Mouse (Mus musculus) macrophage (primary cell): ENCODE data around the gene Dock9. TPM values are rescaled to one million over a fixed set of nuclear protein-coding genes. Genes with fewer than 3 reads are reported as not detected.

ENCODE experiments used
- H3K27ac ChIP-seq: fragments of 350-480 bp; formaldehyde crosslinking; 2 replicates; pipeline ENCODE4 v1.9.0; 2021
- H3K36me3 ChIP-seq: fragments of 350-480 bp; formaldehyde crosslinking; 2 replicates; pipeline ENCODE4 v1.9.0; 2021; ENCODE audit errors: inconsistent target
- H3K4me3 ChIP-seq: fragments of 350-480 bp; formaldehyde crosslinking; 2 replicates; pipeline ENCODE4 v1.9.0; 2021; ENCODE audit errors: inconsistent target
- H3K79me2 ChIP-seq: fragments of 350-480 bp; formaldehyde crosslinking; 2 replicates; pipeline ENCODE4 v1.9.0; 2021; ENCODE audit errors: inconsistent target
- WGBS: methylation state at CpG from one replicate; pipeline ENCODE4 v1.1.7; 2026; ENCODE audit warnings: inconsistent platforms; ENCODE audit not compliant: missing documents; 5-methylcytosine and 5-hydroxymethylcytosine counted together
- polyA plus RNA-seq: library from polyadenylated mRNA; stranded (reverse); fragments of 250-400 nt; gene quantifications from 3 replicates; pipeline ENCODE4 v1.2.4, GENCODE M21; 2018; ENCODE audit warnings: inconsistent platforms

The Dock9 gene
- polyA plus RNA-seq, 1 experiment from 2014 or later, result 0.34 TPM

DNA sequence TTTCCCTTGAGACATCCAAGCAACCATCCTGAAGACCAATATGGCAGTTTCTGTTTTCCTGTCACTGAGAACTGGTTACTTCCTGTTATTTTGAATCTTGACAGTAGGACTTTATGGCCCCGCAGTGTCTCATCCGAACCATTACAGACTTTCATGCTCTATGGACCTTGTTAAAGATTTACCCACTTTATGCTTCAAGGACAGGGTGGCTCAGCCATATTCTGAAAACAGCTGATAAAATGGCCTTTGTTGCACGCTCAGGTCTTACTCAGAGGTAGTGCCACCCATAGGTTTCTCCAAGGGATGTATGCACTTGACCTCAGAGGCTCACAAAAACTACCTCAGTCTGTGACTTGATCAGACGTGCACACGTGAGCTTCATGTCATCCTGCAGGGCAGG lies 224.2 kb downstream of the Dock9 start:
- Histone ChIP-seq H3K4me3 (no peak overlapping the region), H3K36me3 (no peaks in the 10 kb centered on the region), H3K27ac (no peak overlapping the region), H3K79me2 (no peaks in the 10 kb centered on the region)
- WGBS, result 93% methylated on average over 5 of the region's 5 CpGs

DNA sequence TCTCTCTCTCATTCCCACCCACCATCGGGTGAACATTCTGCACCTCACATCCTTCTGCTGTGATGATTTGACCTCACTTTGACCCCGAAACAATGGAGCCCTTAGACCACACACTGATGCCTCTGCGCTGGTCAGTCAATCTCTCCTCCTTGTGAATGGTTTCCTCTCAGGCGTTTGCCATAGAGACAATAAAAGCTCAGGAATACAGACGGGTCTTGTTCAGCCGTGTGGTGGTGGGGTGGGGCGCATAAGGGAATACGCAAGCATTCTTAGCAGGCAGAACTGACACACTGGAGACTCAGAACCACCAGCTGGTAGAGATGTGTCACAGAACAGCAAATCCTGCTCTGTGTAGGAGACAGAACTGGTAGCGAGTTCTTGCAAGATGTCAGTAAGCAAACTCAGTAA lies 230.8 kb downstream of the Dock9 start:
- Histone ChIP-seq H3K79me2 (no peaks in the 10 kb centered on the region), H3K4me3 (no peak overlapping the region), H3K36me3 (no peaks in the 10 kb centered on the region), H3K27ac (no peak overlapping the region)
- WGBS, result 93% methylated on average over 9 of the region's 9 CpGs

GRCm38 (mm10) chr14:121565930-121566329 lies 231.7 kb downstream of the Dock9 start:
- no peak overlapping the region for H3K27ac ChIP-seq
- WGBS, result 96% methylated on average over 5 of the region's 6 CpGs
- no peaks in the 10 kb centered on the region for H3K79me2 ChIP-seq
- no peaks in the 10 kb centered on the region for H3K36me3 ChIP-seq
- H3K4me3 ChIP-seq, result no peak overlapping the region

GRCm38 (mm10) chr14:121564656-121565055 lies 233.0 kb downstream of the Dock9 start:
- Histone ChIP-seq H3K27ac (no peak overlapping the region), H3K36me3 (no peaks in the 10 kb centered on the region), H3K79me2 (no peaks in the 10 kb centered on the region), H3K4me3 (no peak overlapping the region)
- 82% methylated on average over 7 of the region's 7 CpGs for WGBS

DNA sequence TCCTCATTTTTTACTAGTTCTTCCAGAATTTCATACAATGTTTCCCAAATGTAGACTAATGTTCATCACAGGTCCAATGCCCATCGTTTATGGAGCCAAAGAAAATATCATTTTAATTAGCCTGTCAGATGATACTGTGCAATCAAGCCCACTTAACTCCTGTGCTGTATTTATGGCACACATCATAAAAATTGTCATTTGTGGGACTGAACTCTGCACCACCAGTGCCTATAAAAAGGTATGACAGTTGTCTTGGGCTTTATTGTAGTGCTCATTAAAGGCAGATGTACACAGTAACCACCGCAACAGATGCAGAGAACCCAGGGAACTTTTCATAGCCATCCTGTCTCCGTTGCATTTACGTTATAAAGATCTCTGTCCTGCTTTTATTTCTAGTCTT lies 233.7 kb downstream of the Dock9 start:
- H3K79me2 ChIP-seq, result no peaks in the 10 kb centered on the region
- no peak overlapping the region for H3K4me3 ChIP-seq
- no peak overlapping the region for H3K27ac ChIP-seq
- no peaks in the 10 kb centered on the region for H3K36me3 ChIP-seq
- 99% methylated on average over 4 of the region's 4 CpGs for whole genome bisulfite sequencing

- no peaks in the 10 kb centered on the region for H3K79me2 ChIP-seq
- no peaks in the 10 kb centered on the region for H3K36me3 ChIP-seq
- H3K4me3 ChIP-seq, result no peak overlapping the region
- 44% methylated on average over 13 of the region's 13 CpGs for WGBS
- no peak overlapping the region for H3K27ac ChIP-seq
Observed at GRCm38 (mm10) chr14:121559026-121559425, 238.6 kb downstream of the Dock9 start.

DNA sequence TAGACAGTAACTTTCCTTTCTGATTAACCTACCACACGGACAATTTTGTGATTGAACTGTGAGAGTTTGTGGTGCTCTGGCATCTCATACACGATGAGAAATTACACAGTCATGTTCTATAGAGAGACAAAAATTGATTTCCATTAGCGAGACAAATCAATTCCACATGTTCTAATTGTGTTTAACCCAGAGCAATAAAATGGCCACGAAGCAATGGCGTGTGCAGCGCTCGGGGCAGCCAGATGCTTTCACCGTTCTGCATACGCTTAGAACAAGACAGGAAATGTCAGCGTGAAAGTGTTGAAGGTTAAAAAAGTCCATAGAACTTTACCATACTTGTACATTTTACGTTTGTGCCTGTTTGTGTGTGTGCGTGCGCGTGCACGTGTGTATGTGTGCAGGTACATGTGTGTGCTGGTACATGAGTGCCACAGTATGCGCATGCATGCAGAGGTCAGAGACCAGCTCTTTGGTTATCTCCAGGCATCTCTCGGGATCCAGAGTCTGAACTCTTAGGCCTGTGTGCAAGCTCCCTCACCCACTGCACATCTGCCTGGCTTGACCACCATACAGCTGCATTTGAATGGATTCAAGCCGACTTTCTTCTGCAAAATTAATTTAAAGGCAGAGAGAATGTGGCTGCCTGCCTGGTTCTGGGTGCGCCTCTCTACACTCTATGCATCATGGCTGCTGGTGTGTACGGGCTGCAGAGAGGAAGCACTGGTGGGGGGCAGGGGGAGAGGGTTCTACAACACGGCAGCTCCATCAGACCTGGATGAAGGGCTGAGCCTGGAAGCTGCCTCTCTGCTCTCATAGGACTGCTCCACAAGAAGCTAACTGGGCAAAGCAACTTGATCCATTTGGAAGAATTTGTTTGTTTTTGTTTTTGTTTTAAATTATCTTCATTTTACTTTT lies 241.0 kb downstream of the Dock9 start:
- H3K36me3 ChIP-seq, result no peaks in the 10 kb centered on the region
- H3K79me2 ChIP-seq, result no peaks in the 10 kb centered on the region
- no peak overlapping the region for H3K27ac ChIP-seq
- H3K4me3 ChIP-seq, result no peak overlapping the region
- 93% methylated on average over 21 of the region's 21 CpGs for WGBS

- Histone ChIP-seq H3K27ac (no peak overlapping the region), H3K36me3 (no peaks in the 10 kb centered on the region), H3K4me3 (no peak overlapping the region)
Observed at GRCm38 (mm10) chr14:121553785-121554184, 243.9 kb downstream of the Dock9 start.

DNA sequence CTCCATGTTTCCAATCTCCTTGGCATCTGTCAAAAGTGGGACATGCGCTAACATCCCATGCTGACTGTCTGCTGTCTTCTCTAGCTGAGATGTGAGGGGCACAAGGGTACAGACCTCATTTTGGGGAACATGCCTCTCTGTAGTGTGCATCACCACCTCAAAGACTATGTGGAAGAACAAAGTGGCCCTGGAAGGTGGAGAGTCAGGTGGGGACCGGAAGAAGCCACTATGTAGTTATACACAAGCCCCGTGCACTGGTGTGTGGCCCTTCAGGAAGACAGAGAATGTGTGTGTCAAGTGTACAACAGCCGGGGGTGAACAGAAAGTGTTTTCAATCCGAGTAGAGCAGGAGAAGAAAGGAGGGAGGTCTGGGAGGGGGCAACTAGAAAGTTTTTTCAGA lies 245.1 kb downstream of the Dock9 start:
- Histone ChIP-seq H3K4me3 (no peak overlapping the region), H3K36me3 (no peaks in the 10 kb centered on the region), H3K79me2 (no peaks in the 10 kb centered on the region), H3K27ac (no peak overlapping the region)
- WGBS, result 86% methylated on average over 4 of the region's 5 CpGs

More at GRCm38 (mm10) chr14:121553785-121554184, 243.9 kb downstream of the Dock9 start:
- no peaks in the 10 kb centered on the region for H3K79me2 ChIP-seq

- Histone ChIP-seq H3K79me2 (no peaks in the 10 kb centered on the region), H3K27ac (no peak overlapping the region), H3K4me3 (no peak overlapping the region), H3K36me3 (no peaks in the 10 kb centered on the region)
- 75% methylated on average over 6 of the region's 6 CpGs for WGBS
Observed at GRCm38 (mm10) chr14:121549834-121550233, 247.8 kb downstream of the Dock9 start.

GRCm38 (mm10) chr14:121547745-121548144 lies 249.9 kb downstream of the Dock9 start:
- Histone ChIP-seq H3K27ac (no peak overlapping the region), H3K4me3 (no peak overlapping the region), H3K79me2 (no peaks in the 10 kb centered on the region), H3K36me3 (no peaks in the 10 kb centered on the region)
- 90% methylated on average over 7 of the region's 7 CpGs for WGBS

GRCm38 (mm10) chr14:121546621-121547020 lies 251.0 kb downstream of the Dock9 start:
- Histone ChIP-seq H3K79me2 (no peaks in the 10 kb centered on the region), H3K27ac (no peak overlapping the region), H3K36me3 (no peaks in the 10 kb centered on the region), H3K4me3 (no peak overlapping the region)
- WGBS, result 93% methylated on average over 5 of the region's 5 CpGs

DNA sequence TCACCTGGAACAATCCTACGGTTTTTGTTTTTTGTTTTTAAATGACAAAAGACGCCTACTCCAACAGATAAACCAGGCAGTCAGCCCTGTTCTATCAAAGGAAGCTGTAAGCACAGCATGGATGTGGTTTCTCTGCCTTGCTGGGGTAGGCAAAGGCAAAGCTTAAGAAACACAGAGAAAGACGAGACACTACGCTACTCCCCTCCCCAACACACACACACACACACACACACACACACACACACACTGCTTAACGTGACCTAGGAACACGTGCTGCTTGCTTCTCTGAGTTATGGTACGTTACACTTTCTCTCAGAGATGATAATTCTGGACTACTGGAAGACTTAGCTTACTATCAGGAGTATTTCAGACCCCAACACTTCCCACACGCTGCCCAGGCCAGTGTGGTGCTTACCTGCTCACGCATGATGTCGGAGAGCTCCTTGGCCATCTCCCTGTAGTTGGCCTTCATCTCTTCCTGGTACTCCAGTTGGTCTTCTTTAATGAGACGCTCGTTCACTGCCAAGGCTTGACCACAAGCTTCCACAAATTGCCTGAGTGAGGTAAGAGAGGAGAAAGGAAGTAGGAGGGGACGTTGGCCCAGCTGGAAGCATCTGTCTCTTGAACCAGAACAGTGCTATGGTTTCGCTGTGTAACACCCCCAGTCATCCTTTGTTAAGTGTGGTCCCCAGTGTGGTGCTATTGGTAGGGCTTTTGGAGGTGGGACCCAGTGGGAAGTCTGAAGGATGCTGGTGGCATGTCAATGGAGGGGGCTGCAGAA lies 251.9 kb downstream of the Dock9 start:
- Histone ChIP-seq H3K79me2 (no peaks in the 10 kb centered on the region), H3K27ac (no peak overlapping the region), H3K36me3 (no peaks in the 10 kb centered on the region), H3K4me3 (no peak overlapping the region)
- WGBS, result 68% methylated on average over 10 of the region's 14 CpGs

DNA sequence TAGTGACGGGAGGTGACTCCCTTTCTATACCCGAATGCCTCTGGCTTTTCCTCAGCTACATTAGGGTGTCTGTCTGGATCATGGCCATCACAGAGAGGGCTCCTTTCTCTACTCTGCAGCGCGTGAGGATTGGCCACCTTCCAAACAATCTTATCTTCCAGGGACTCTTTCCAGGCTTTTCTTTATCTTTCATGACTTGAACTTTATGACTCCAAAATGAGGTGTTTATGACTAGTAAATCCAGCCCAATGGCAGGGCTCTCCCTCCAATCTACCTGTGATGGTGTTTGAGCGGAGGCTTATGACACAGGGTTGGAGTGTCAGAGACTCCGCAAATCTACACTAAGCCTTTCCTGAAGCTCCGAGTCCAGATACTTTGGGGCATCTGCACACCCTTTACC lies 256.4 kb downstream of the Dock9 start:
- no peaks in the 10 kb centered on the region for H3K79me2 ChIP-seq
- H3K36me3 ChIP-seq, result no peaks in the 10 kb centered on the region
- no peak overlapping the region for H3K4me3 ChIP-seq
- 95% methylated on average over 7 of the region's 7 CpGs for WGBS
- H3K27ac ChIP-seq, result no peak overlapping the region

- no peak overlapping the region for H3K27ac ChIP-seq
- no peak overlapping the region for H3K4me3 ChIP-seq
- no peaks in the 10 kb centered on the region for H3K79me2 ChIP-seq
- no peaks in the 10 kb centered on the region for H3K36me3 ChIP-seq
- 89% methylated on average over 3 of the region's 3 CpGs for WGBS
Observed at GRCm38 (mm10) chr14:121534501-121534900, 263.1 kb downstream of the Dock9 start.
